8 mouse cellular contexts compared by ENCODE assay signal in genomic region chr9:108566815-108567776, GRCm38 (mm10). TPM values are rescaled to one million over a fixed set of nuclear protein-coding genes. Genes with fewer than 3 reads are reported as not detected.
DNase-seq lines count a peak whose midpoint lies in the region; ATAC-seq and TF ChIP-seq lines count a peak whose summit lies in the region.

Gene Ndufaf3, minus strand, starts transcription at chr9:108567434.

- H3K4me3 ChIP-seq in bone marrow macrophage, adult 2 months (ENCODE audit: insufficient read depth, low read length) = peak within 1 kb of the TSS; percentile 86
- peak within 1 kb of the TSS; percentile 64 for H3K4me3 ChIP-seq in embryonic fibroblast, embryonic 13.5 days (ENCODE audit: insufficient read depth, low read length)
- H3K4me3 ChIP-seq in kidney, embryonic 15.5 days (replicated peaks) = peak within 1 kb of the TSS; percentile 64

- no peaks in the 10 kb centered on the region for H3K27me3 ChIP-seq in kidney, embryonic 15.5 days

- H3K4me2 ChIP-seq in kidney, embryonic 15.5 days = peak within 1 kb of the TSS; percentile 91

- peak; percentile 97 for TF ChIP-seq POLR2A in bone marrow macrophage, adult 2 months (IDR thresholded peaks at IDR 0.05; ENCODE audit: borderline replicate concordance, low read depth, low read length)
- TF ChIP-seq POLR2A in embryonic fibroblast, embryonic 13.5 days (IDR thresholded peaks at IDR 0.05; ENCODE audit: low read depth, low read length) = peak; percentile 100

- H3K36me3 ChIP-seq in kidney, embryonic 15.5 days = peaks cover 55% of the 10 kb centered on the region

- no peak; the same call in 1 of the 2 replicates for TF ChIP-seq CTCF in bone marrow macrophage, adult 2 months (IDR thresholded peaks at IDR 0.05; ENCODE audit: low read depth, low read length)
- peak; percentile 95 for TF ChIP-seq CTCF in embryonic fibroblast, embryonic 13.5 days (IDR thresholded peaks at IDR 0.05; ENCODE audit: borderline replicate concordance, insufficient read depth, low read length)

- H3K27ac ChIP-seq in bone marrow macrophage, adult 2 months (ENCODE audit: insufficient read depth, low read depth, low read length) = peak within 1 kb of the TSS; percentile 88
- peak within 1 kb of the TSS; percentile 69 for H3K27ac ChIP-seq in embryonic fibroblast, embryonic 13.5 days (ENCODE audit: insufficient read depth, low read length)
- peak within 1 kb of the TSS; percentile 94 for H3K27ac ChIP-seq in kidney, embryonic 15.5 days

- DNase-seq in A20 (ENCODE audit: low read depth, low spot score) = peak; percentile 98
- peak; percentile 95 to 96 for DNase-seq in heart, adult 9 months (ENCODE audit: low spot score in 2 of 2)
- DNase-seq in liver = peak; percentile 97
- DNase-seq in spleen, postnatal 4 days (ENCODE audit: low spot score in 2 of 2) = peak; percentile 98 to 99

- H3K4me1 ChIP-seq in bone marrow macrophage, adult 2 months (ENCODE audit: control insufficient read depth, insufficient read depth, low read length) = peaks cover 12% of the 10 kb centered on the region
- H3K4me1 ChIP-seq in embryonic fibroblast, embryonic 13.5 days (ENCODE audit: control insufficient read depth, insufficient read depth, low read length) = peaks cover 4% of the 10 kb centered on the region; the same call in 1 of the 2 replicates
- peaks cover 44% of the 10 kb centered on the region for H3K4me1 ChIP-seq in kidney, embryonic 15.5 days

- H3K9ac ChIP-seq in kidney, embryonic 15.5 days = peak within 1 kb of the TSS; percentile 72

- WGBS in kidney, embryonic 15.5 days = under 1% methylated on average over 73 of the region's 73 CpGs

- peak; percentile 82 for ATAC-seq in kidney, embryonic 15.5 days (replicated peaks; ENCODE audit: low FRiP score)
- ATAC-seq in monocyte, adult 5-6 weeks (replicated peaks; ENCODE audit: insufficient number of reproducible peaks, low FRiP score, low TSS enrichment, poor library complexity, severe bottlenecking) = peak; percentile 68

- no peaks in the 10 kb centered on the region for H3K9me3 ChIP-seq in kidney, embryonic 15.5 days (replicated peaks)

RNA-seq across cellular contexts. Expression of gene Ndufaf3, which starts in this region (rescaled TPM):
- 28.6 and 29.7 TPM in 2 replicates for polyA plus RNA-seq in bone marrow macrophage, adult 2 months (2012; ENCODE audit: insufficient read depth, insufficient read length, missing spikeins)
- polyA plus RNA-seq in embryonic fibroblast, embryonic 13.5 days (2011; ENCODE audit: insufficient read length, low read depth, missing spikeins) = 19.5 and 25.5 TPM in 2 replicates
- polyA plus RNA-seq in kidney, embryonic 15.5 days (2015; fragmentation: Nextera tagmentation; extraction: Ambion mirVana) = 41.5 and 43.1 TPM in 2 replicates
- 8.3 to 13.4 TPM (median 8.5 TPM) in 3 replicates for total RNA-seq in monocyte, adult 5-6 weeks (2017)

Comparison
In these comparisons a context has a peak if more than half of its experiments do, and no peak if none do; other contexts are left out.
1. Peak in every context shown above with its lines: DNase-seq, ATAC-seq, H3K4me3 ChIP-seq and H3K27ac ChIP-seq.